Mouse (Mus musculus) liver, postnatal 0 days (tissue): ENCODE data around the gene Zfp266. TPM values are rescaled to one million over a fixed set of nuclear protein-coding genes. Genes with fewer than 3 reads are reported as not detected.
A peak's percentile ranks its signal among the peaks of the same experiment; 100 is the strongest.

Experiments
- ATAC-seq: fragments of 200-750 bp; cut with Nextera tagmentation; 2 replicates; pipeline ENCODE4 v1.8.0; 2017; ENCODE audit warnings: mild to moderate bottlenecking, moderate library complexity
- DNase-seq: peaks from one replicate; pipeline ENCODE4 v3.0.0-alpha.2; 2016
- H3K27ac ChIP-seq: fragments of 300-500 bp; sonication (generic); 2 replicates; pipeline ENCODE4 v1.5.1; 2014; ENCODE audit warnings: antibody characterized with exemption, moderate library complexity, mild to moderate bottlenecking, low read depth
- H3K27me3 ChIP-seq: fragments of 300-500 bp; sonication (generic); 2 replicates; pipeline ENCODE4 v1.6.1; 2014; ENCODE audit warnings: low read length, control low read depth, mixed read lengths; ENCODE audit not compliant: insufficient read depth
- H3K36me3 ChIP-seq: fragments of 300-500 bp; sonication (generic); replicated peaks from 2 replicates; pipeline ENCODE4 v1.6.1; 2014; ENCODE audit warnings: mild to moderate bottlenecking, control low read depth, low read length, moderate library complexity, mixed read lengths; ENCODE audit not compliant: insufficient read depth
- H3K4me1 ChIP-seq: fragments of 300-500 bp; sonication (generic); 2 replicates; pipeline ENCODE4 v1.6.1; 2014; ENCODE audit warnings: antibody characterized with exemption, mild to moderate bottlenecking, control low read depth; ENCODE audit not compliant: insufficient read depth
- H3K4me2 ChIP-seq: fragments of 300-500 bp; sonication (generic); 2 replicates; pipeline ENCODE4 v1.6.1; 2014; ENCODE audit warnings: low read depth, mild to moderate bottlenecking, low read length, moderate library complexity, mixed read lengths
- H3K4me3 ChIP-seq: fragments of 300-500 bp; sonication (generic); 2 replicates; pipeline ENCODE4 v1.5.1; 2014; ENCODE audit warnings: low read depth, low read length
- H3K9ac ChIP-seq: fragments of 300-500 bp; sonication (generic); replicated peaks from 2 replicates; pipeline ENCODE4 v1.6.1; 2014; ENCODE audit warnings: mild to moderate bottlenecking, moderate library complexity
- H3K9me3 ChIP-seq: fragments of 300-500 bp; sonication (generic); 2 replicates; pipeline ENCODE4 v1.6.1; 2016; ENCODE audit warnings: mild to moderate bottlenecking, control low read depth, low read length, mixed read lengths
- CTCF ChIP-seq: sonication (generic); IDR thresholded peaks from 2 replicates; pipeline ENCODE4 v1.5.1; 2016; ENCODE audit warnings: antibody characterized with exemption, low read depth
- EP300 ChIP-seq: IDR thresholded peaks from 2 replicates; pipeline ENCODE4 v1.6.1; 2016; ENCODE audit warnings: antibody characterized with exemption, low read depth, mild to moderate bottlenecking
- WGBS: fragments of 180-500 bp; shearing (Covaris S2); extraction: QIAGEN DNeasy Blood & Tissue Kit; methylation state at CpG from one replicate; pipeline ENCODE4 v1.1.7; 2014; ENCODE audit not compliant: insufficient replicate concordance; 5-methylcytosine and 5-hydroxymethylcytosine counted together
- polyA plus RNA-seq: library from polyadenylated mRNA; unstranded; fragments of >200 nt; fragmentation: Nextera tagmentation; extraction: Ambion mirVana; gene quantifications from 2 replicates; pipeline ENCODE4 v1.2.1, GENCODE M21; 2015

Zfp266 gene
- polyA plus RNA-seq, 1 experiment from 2014 or later = 9.2 TPM

DNA sequence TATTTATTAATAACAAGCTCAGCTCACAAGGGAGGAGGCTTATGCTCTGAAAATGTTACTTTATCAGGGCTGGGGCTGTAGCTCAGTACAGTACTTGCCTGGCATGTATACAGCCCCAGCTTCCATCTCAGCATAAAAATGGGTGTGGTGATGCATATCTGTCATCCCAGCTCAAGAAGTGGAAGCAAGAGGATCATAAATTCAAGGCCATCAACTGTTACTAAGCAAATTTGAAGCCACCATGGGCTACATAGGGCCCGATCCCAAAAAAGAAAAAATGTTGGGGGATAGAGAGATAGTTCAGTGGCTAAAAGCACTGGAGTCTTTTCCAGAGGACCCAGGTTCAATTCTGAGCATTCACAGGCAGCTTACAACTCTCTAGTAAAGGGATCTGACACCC lies 44.6 kb downstream of the Zfp266 start:
- no peaks in the 10 kb centered on the region for H3K9me3 ChIP-seq
- no peak for TF ChIP-seq EP300
- TF ChIP-seq CTCF = no peak
- H3K4me3 ChIP-seq = no peak overlapping the region
- H3K27me3 ChIP-seq = no peaks in the 10 kb centered on the region
- no peak overlapping the region for H3K4me2 ChIP-seq
- WGBS = 96% methylated on average over 1 of the region's 1 CpGs
- DNase-seq (no peak), ATAC-seq (no peak)
- no peak overlapping the region for H3K9ac ChIP-seq
- no peaks in the 10 kb centered on the region for H3K4me1 ChIP-seq
- H3K36me3 ChIP-seq = peaks cover 34% of the 10 kb centered on the region
- H3K27ac ChIP-seq = no peak overlapping the region

GRCm38 (mm10) chr9:20466761-20467442 lies 54.3 kb downstream of the Zfp266 start:
- Histone ChIP-seq H3K4me3 (no peak overlapping the region), H3K4me2 (no peak overlapping the region), H3K9me3 (peaks cover 19% of the 10 kb centered on the region), H3K9ac (no peak overlapping the region), H3K27me3 (no peaks in the 10 kb centered on the region), H3K36me3 (peaks cover 25% of the 10 kb centered on the region), H3K4me1 (no peaks in the 10 kb centered on the region), H3K27ac (no peak overlapping the region)
- TF ChIP-seq CTCF (peak; percentile 92), EP300 (no peak)
- 53% methylated on average over 7 of the region's 7 CpGs for WGBS
- DNase-seq (peak; percentile 63), ATAC-seq (peak; percentile 64)

DNA sequence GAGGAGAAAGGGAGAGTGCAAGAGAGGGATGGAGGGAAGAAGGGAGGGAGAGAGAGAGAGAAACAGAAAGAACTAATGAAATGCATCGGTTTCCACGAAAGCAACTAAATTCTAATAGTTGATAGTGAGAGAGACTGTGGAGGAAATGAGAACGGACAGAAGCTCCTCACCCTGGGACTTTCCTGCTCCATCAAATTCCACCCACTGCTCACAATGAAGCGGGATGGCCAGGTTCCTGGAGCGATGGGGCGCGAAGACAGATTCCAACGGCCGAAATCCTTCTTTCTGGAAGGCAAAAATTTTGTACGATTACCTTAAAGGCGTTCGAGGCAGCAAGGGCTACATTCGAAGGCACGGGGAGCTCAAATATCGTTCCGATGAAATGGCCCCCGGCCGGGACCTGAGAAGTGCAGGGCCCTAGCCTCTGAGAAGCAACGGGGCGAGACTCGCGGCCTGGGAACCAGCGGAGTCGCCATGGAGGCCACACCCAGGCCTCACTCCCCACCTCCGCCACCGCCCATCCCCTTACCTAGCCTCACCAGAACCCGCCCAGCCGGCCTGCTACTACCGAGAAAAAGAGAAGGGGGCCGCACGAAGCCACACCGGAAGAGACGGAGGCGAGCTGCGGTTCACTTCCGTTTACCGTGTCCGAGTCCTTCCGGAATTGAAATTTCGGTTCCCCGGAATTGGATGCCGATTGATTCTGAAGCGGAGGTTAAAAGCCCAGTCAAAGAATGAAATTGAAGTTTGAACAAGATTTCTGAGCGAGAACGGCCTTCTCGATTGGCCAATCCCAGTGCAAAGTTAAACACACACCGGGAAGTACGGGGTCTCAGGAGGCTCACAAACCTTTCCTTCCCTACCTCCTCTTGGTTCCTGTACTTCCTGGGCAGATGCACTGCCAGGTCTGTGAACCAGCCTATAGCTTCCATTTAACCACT lies 61.6 kb downstream of the Zfp266 start, which contains the start of gene Zfp26:
Zfp26 (minus strand) TSS at position 786 of the 941 bp plus-strand sequence.
- Histone ChIP-seq H3K4me3 (peak within 1 kb of the TSS; percentile 66), H3K9me3 (no peaks in the 10 kb centered on the region), H3K4me2 (peak within 1 kb of the TSS; percentile 80), H3K36me3 (peaks cover 12% of the 10 kb centered on the region), H3K27ac (peak within 1 kb of the TSS; percentile 84), H3K9ac (peak within 1 kb of the TSS; percentile 71), H3K27me3 (no peaks in the 10 kb centered on the region), H3K4me1 (peaks cover 10% of the 10 kb centered on the region)
- TF ChIP-seq CTCF = no peak
- peak; percentile 29; the same call in 1 of the 2 replicates for TF ChIP-seq EP300
- DNase-seq (peak; percentile 82), ATAC-seq (peak; percentile 96)
- WGBS = under 1% methylated on average over 48 of the region's 48 CpGs

- H3K27me3 ChIP-seq = no peaks in the 10 kb centered on the region
- H3K4me2 ChIP-seq = no peak overlapping the region
- no peaks in the 10 kb centered on the region for H3K9me3 ChIP-seq
- no peak overlapping the region for H3K27ac ChIP-seq
- no peak for TF ChIP-seq EP300
- no peak for TF ChIP-seq CTCF
- 83% methylated on average over 4 of the region's 4 CpGs for WGBS
- H3K9ac ChIP-seq = no peak overlapping the region
- ATAC-seq (no peak), DNase-seq (no peak)
- no peak overlapping the region for H3K4me3 ChIP-seq
- no peaks in the 10 kb centered on the region for H3K4me1 ChIP-seq
- H3K36me3 ChIP-seq = peaks cover 25% of the 10 kb centered on the region
Measured at GRCm38 (mm10) chr9:20453647-20454046, 67.6 kb downstream of the Zfp266 start.

DNA sequence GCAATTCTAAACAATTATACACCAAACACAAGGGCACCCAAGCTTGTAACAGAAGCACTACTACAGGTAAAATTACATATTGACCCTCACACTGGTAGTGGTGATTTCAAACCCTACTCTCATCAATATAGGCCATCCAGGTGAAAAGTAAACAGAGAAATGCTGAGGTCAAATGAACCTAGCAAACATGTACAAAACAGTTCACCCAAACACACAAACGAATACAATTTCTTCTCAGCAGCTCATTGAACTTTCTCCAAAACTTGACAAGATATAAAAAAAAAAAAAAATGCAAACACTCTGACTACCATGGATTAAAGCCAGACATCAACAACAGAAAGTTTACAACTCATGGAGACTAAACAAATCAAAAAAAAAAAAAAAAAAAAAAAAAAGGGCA lies 69.7 kb downstream of the Zfp266 start:
- H3K27me3 ChIP-seq = no peaks in the 10 kb centered on the region
- no peak overlapping the region for H3K27ac ChIP-seq
- no peak overlapping the region for H3K9ac ChIP-seq
- no peak overlapping the region for H3K4me2 ChIP-seq
- H3K9me3 ChIP-seq = no peaks in the 10 kb centered on the region
- H3K4me3 ChIP-seq = no peak overlapping the region
- TF ChIP-seq EP300 = no peak
- no peak for TF ChIP-seq CTCF
- no peak for ATAC-seq
- peaks cover 21% of the 10 kb centered on the region for H3K36me3 ChIP-seq
- H3K4me1 ChIP-seq = no peaks in the 10 kb centered on the region
- 67% methylated on average over 1 of the region's 1 CpGs for WGBS
- DNase-seq = no peak

Other genes with a start within 250 kb of the Zfp266 start
- gene Olfr39, start 239.1 kb downstream of the Zfp266 start, polyA plus RNA-seq = not detected in 2 replicates
- gene Olfr873, start 222.9 kb downstream of the Zfp266 start, polyA plus RNA-seq = not detected in 2 replicates
- gene Olfr18, start 185.3 kb downstream of the Zfp266 start, polyA plus RNA-seq = not detected in 2 replicates
- gene Zfp560, start 136.2 kb downstream of the Zfp266 start, polyA plus RNA-seq = 17.3 and 17.5 TPM in 2 replicates
- gene Zfp26, start 61.3 kb downstream of the Zfp266 start, polyA plus RNA-seq = 2.8 and 3.3 TPM in 2 replicates
- 4.5 and 4.8 TPM in 2 replicates for gene Zfp426, start 28.7 kb downstream of the Zfp266 start, polyA plus RNA-seq
- 2.1 and 2.4 TPM in 2 replicates for gene Zfp846, start 59.9 kb upstream of the Zfp266 start, polyA plus RNA-seq
- 245 and 257 TPM in 2 replicates for gene Ubl5, start 121.5 kb upstream of the Zfp266 start, polyA plus RNA-seq
- gene Fbxl12, start 123.3 kb upstream of the Zfp266 start, polyA plus RNA-seq = 7.1 and 7.3 TPM in 2 replicates
- gene Pin1, start 130.7 kb upstream of the Zfp266 start, polyA plus RNA-seq = 15.0 and 15.5 TPM in 2 replicates
- gene Olfm2, start 224.9 kb upstream of the Zfp266 start, polyA plus RNA-seq = 0.20 and 0.34 TPM in 2 replicates